9 mouse cellular contexts compared by ENCODE assay signal in the genomic region with DNA sequence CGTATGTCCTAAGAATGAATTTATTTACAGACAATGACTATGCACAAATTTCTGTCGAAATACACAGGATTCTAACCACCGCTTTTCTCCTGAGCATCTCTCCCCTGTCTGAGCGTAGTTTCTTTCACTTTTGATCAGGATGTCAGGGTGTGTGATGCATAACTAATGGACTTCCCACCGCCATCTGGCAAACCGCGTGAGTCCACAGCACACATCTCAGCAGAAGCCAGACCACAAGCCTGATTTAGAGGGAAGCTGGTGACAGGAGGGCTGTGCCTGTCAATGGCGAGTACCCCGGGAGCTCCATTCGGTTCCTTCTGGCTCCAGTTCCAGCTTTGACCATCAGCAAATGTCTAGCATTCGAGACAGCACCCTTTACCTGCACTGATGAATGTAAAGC. TPM values are rescaled to one million over a fixed set of nuclear protein-coding genes. Genes with fewer than 3 reads are reported as not detected.
DNase-seq lines count a peak whose midpoint lies in the region; ATAC-seq and TF ChIP-seq lines count a peak whose summit lies in the region.
"Had no signal": no experiment of that assay in that cellular context is flagged by ENCODE, and none has a peak within 500 bp of the region (broad histone marks: within the 10 kb centered on the region; RNA-seq: fewer than 3 reads in every experiment).

No protein-coding gene starts in this region.

- no peaks in the 10 kb centered on the region for H3K27me3 ChIP-seq in midbrain, postnatal 0 days (ENCODE audit: insufficient read depth, low read length)
- no peaks in the 10 kb centered on the region for H3K27me3 ChIP-seq in midbrain, embryonic 10.5 days (ENCODE audit: low read depth, poor library complexity, severe bottlenecking)
- H3K27me3 ChIP-seq in small intestine, adult 2 months (ENCODE audit: control insufficient read depth, insufficient read depth, low read length): no peaks in the 10 kb centered on the region
- H3K27me3 ChIP-seq in hindbrain, embryonic 14.5 days (ENCODE audit: control insufficient read depth, insufficient read depth, low read length): no peaks in the 10 kb centered on the region
- H3K27me3 ChIP-seq: midbrain, embryonic 15.5 days had no signal

- no peak overlapping the region for H3K4me3 ChIP-seq in midbrain, postnatal 0 days (ENCODE audit: low read depth, low read length)
- H3K4me3 ChIP-seq in midbrain, embryonic 10.5 days: no peak overlapping the region
- H3K4me3 ChIP-seq in small intestine, adult 2 months (ENCODE audit: low read depth, low read length): peak overlapping the region; percentile 22; the same call in 1 of the 2 replicates
- H3K4me3 ChIP-seq in hindbrain, embryonic 14.5 days (replicated peaks; ENCODE audit: low read length): no peak overlapping the region
- H3K4me3 ChIP-seq: midbrain, embryonic 15.5 days had no signal

- H3K9me3 ChIP-seq in midbrain, postnatal 0 days (ENCODE audit: low read length): no peaks in the 10 kb centered on the region
- no peaks in the 10 kb centered on the region for H3K9me3 ChIP-seq in midbrain, embryonic 10.5 days (replicated peaks)
- no peaks in the 10 kb centered on the region for H3K9me3 ChIP-seq in hindbrain, embryonic 14.5 days (ENCODE audit: control insufficient read depth, low read length)
- H3K9me3 ChIP-seq: midbrain, embryonic 15.5 days had no signal

- peak; percentile 44; the same call in 1 of the 2 replicates for ATAC-seq in midbrain, postnatal 0 days (ENCODE audit: low FRiP score)
- ATAC-seq in activated CD4-positive, CD25-positive, alpha-beta regulatory T cell, adult 4 months: peak; percentile 88
- ATAC-seq in common myeloid progenitor, adult 5-6 weeks (replicated peaks; ENCODE audit: low read depth, poor library complexity, severe bottlenecking): peak; percentile 97
- no peak for ATAC-seq in hindbrain, embryonic 14.5 days (ENCODE audit: low FRiP score)
- ATAC-seq: midbrain, embryonic 15.5 days had no signal

- no peak for TF ChIP-seq POLR2A in small intestine, adult 2 months (IDR thresholded peaks at IDR 0.05; ENCODE audit: low read depth, low read length)

- peak; percentile 66 for DNase-seq in midbrain, postnatal 0 days (ENCODE audit: low spot score)
- DNase-seq in midbrain, embryonic 10.5 days (ENCODE audit: low spot score): no peak
- no peak for DNase-seq in urinary bladder, adult 18-20 months (ENCODE audit: low spot score in 2 of 2)
- DNase-seq in testis, postnatal 10 days (ENCODE audit: low spot score): no peak
- DNase-seq in hindbrain, embryonic 14.5 days (ENCODE audit: low spot score): no peak

- no peaks in the 10 kb centered on the region for H3K4me1 ChIP-seq in midbrain, postnatal 0 days (ENCODE audit: insufficient read depth, low read length)
- H3K4me1 ChIP-seq in midbrain, embryonic 10.5 days: peaks cover 3% of the 10 kb centered on the region; the same call in 1 of the 2 replicates
- H3K4me1 ChIP-seq in small intestine, adult 2 months (ENCODE audit: control insufficient read depth, insufficient read depth, insufficient read length, low read length): peaks cover 5% of the 10 kb centered on the region; the same call in 1 of the 2 replicates
- H3K4me1 ChIP-seq in hindbrain, embryonic 14.5 days (replicated peaks; ENCODE audit: control insufficient read depth, insufficient read depth, low read length): no peaks in the 10 kb centered on the region
- H3K4me1 ChIP-seq: midbrain, embryonic 15.5 days had no signal

- H3K9ac ChIP-seq in midbrain, postnatal 0 days (replicated peaks; ENCODE audit: low read length, poor library complexity, severe bottlenecking): no peak overlapping the region
- no peak overlapping the region for H3K9ac ChIP-seq in hindbrain, embryonic 14.5 days
- H3K9ac ChIP-seq: midbrain, embryonic 15.5 days had no signal

- WGBS in midbrain, postnatal 0 days: 41% methylated on average over 11 of the region's 11 CpGs
- WGBS in midbrain, embryonic 10.5 days: 68% methylated on average over 11 of the region's 11 CpGs
- WGBS in small intestine, adult 2 months: 77% methylated on average over 11 of the region's 11 CpGs
- WGBS in hindbrain, embryonic 14.5 days: 45% methylated on average over 11 of the region's 11 CpGs

- H3K4me2 ChIP-seq in midbrain, postnatal 0 days (ENCODE audit: low read depth, low read length, poor library complexity, severe bottlenecking): no peak overlapping the region
- no peak overlapping the region for H3K4me2 ChIP-seq in hindbrain, embryonic 14.5 days (replicated peaks)
- H3K4me2 ChIP-seq: midbrain, embryonic 15.5 days had no signal

- no peak overlapping the region for H3K27ac ChIP-seq in midbrain, postnatal 0 days (ENCODE audit: low read depth, low read length)
- no peak overlapping the region for H3K27ac ChIP-seq in midbrain, embryonic 10.5 days (replicated peaks)
- no peak overlapping the region for H3K27ac ChIP-seq in small intestine, adult 2 months (ENCODE audit: insufficient read depth, low read depth, low read length)
- H3K27ac ChIP-seq in hindbrain, embryonic 14.5 days: no peak overlapping the region
- H3K27ac ChIP-seq: midbrain, embryonic 15.5 days had no signal

- no peak for TF ChIP-seq CTCF in midbrain, postnatal 0 days (IDR thresholded peaks at IDR 0.05)
- no peak for TF ChIP-seq CTCF in small intestine, adult 2 months (IDR thresholded peaks at IDR 0.05; ENCODE audit: extremely low read depth, insufficient read length, insufficient replicate concordance, low read depth, low read length)

- H3K36me3 ChIP-seq in midbrain, postnatal 0 days (ENCODE audit: insufficient read depth, low read length): no peaks in the 10 kb centered on the region
- no peaks in the 10 kb centered on the region for H3K36me3 ChIP-seq in midbrain, embryonic 10.5 days
- H3K36me3 ChIP-seq in small intestine, adult 2 months (ENCODE audit: control insufficient read depth, insufficient read depth, low read length): no peaks in the 10 kb centered on the region
- no peaks in the 10 kb centered on the region for H3K36me3 ChIP-seq in hindbrain, embryonic 14.5 days (replicated peaks; ENCODE audit: control insufficient read depth, insufficient read depth)
- H3K36me3 ChIP-seq: midbrain, embryonic 15.5 days had no signal

RNA-seq across cellular contexts. Expression of a gene that starts 17.3 kb away (rescaled TPM):
- total RNA-seq in midbrain, postnatal 0 days (2014; rRNA removed): 8.7 and 9.2 TPM in 2 replicates
- 2.9 and 3.3 TPM in 2 replicates for polyA plus RNA-seq in midbrain, postnatal 0 days (2015; fragmentation: Nextera tagmentation; extraction: Ambion mirVana)
- 18.4 and 20.4 TPM in 2 replicates for polyA plus RNA-seq in midbrain, embryonic 10.5 days (2016; fragmentation: Nextera tagmentation; extraction: Ambion mirVana)
- polyA plus RNA-seq in activated CD4-positive, CD25-positive, alpha-beta regulatory T cell, adult 4 months (2017; shearing (Covaris generic)): 1 to 10 TPM; 4.0 to 5.1 TPM
- 13.5 and 15.1 TPM in 2 replicates for total RNA-seq in common myeloid progenitor, adult 5-6 weeks (2017)
- 1.3 and 3.4 TPM in 2 replicates for polyA plus RNA-seq in small intestine, adult 2 months (2012; rRNA removed)
- 5.1 and 5.2 TPM in 2 replicates for polyA plus RNA-seq in hindbrain, embryonic 14.5 days (2014; fragmentation: Nextera tagmentation; extraction: Ambion mirVana)
